Mouse (Mus musculus) ES-Bruce4 (cell line): Measurements from ENCODE around the gene Cntd1.

Source experiments
- CTCF ChIP-seq: IDR thresholded peaks from one replicate; pipeline ENCODE4 v1.8.1; 2011; ENCODE audit warnings: low read depth, low read length
- EP300 ChIP-seq: IDR thresholded peaks from 2 replicates; pipeline ENCODE4 v1.6.1; 2011; ENCODE audit warnings: low read depth, low read length; ENCODE audit not compliant: insufficient read depth
- POLR2A ChIP-seq: IDR thresholded peaks from one replicate; pipeline ENCODE4 v1.8.1; 2011; ENCODE audit warnings: low read length; ENCODE audit not compliant: insufficient read depth

DNA sequence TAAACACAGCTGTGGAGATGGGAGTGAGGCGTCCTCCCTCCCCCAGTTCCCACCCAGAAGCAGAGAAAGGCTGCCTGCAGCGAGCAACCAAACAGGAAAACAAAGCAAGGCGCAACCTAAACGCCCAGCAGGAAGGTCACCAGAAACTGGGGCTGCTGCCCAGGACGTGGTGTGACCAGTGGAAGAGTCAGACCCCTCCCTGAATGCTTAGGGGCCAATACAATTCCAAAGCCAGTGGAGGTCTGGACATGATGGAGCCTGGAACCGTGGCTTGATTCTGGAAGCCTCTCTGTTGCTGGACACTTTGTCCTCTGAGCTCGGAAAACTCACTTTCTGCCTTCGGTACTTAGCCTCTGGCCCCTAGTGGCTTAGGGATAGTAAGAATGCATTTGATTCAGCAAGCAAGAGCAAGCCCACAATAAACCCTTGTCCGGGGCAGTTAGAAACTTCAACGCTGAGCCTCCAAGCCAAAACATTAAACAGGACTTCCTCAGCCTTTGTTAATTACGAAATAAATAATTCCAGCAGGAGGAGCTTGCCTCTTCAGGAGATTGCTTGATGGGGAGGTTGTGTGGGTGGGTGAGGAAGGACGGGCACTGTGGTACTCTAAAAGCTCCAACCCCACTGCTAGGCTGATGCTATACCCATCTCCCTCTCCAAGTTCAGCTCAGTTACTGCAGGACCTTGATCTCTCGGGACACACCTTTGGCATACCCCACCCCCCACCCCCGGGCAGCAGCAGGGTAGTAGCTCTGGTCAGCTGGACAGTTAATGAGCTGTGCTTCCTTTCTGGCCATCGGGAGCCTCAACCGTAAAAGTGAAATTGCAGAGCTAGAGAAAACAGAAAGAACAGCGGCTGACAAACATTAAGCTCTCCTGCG, 47.6 kb upstream of the Cntd1 start:
- no peak for TF ChIP-seq POLR2A
- peak; percentile 93 for TF ChIP-seq EP300
- TF ChIP-seq CTCF: no peak
